Mouse (Mus musculus) intestine, postnatal 0 days (tissue): ENCODE results near the gene Itpkb. TPM values are rescaled to one million over a fixed set of nuclear protein-coding genes. Genes with fewer than 3 reads are reported as not detected.

Experiments used
- ATAC-seq: fragments of 200-750 bp; cut with Nextera tagmentation; 2 replicates; pipeline ENCODE4 v1.8.0; 2017; ENCODE audit warnings: mild to moderate bottlenecking, moderate TSS enrichment, moderate library complexity
- H3K27ac ChIP-seq: fragments of 300-500 bp; sonication (generic); 2 replicates; pipeline ENCODE4 v1.5.1; 2014; ENCODE audit warnings: mild to moderate bottlenecking, low read depth, low read length, moderate library complexity
- H3K27me3 ChIP-seq: fragments of 300-500 bp; sonication (generic); replicated peaks from 2 replicates; pipeline ENCODE4 v1.6.1; 2014; ENCODE audit warnings: low read length, mixed read lengths; ENCODE audit not compliant: control insufficient read depth, insufficient read depth
- H3K36me3 ChIP-seq: fragments of 300-500 bp; sonication (generic); 2 replicates; pipeline ENCODE4 v1.6.1; 2014; ENCODE audit warnings: mild to moderate bottlenecking, moderate library complexity; ENCODE audit not compliant: control insufficient read depth, insufficient read depth
- H3K4me1 ChIP-seq: fragments of 300-500 bp; sonication (generic); replicated peaks from 2 replicates; pipeline ENCODE4 v1.6.1; 2014; ENCODE audit warnings: antibody characterized with exemption, low read length, mixed read lengths; ENCODE audit not compliant: control insufficient read depth, insufficient read depth
- H3K4me2 ChIP-seq: fragments of 300-500 bp; sonication (generic); replicated peaks from 2 replicates; pipeline ENCODE4 v1.6.1; 2014; ENCODE audit warnings: low read depth, mild to moderate bottlenecking, moderate library complexity
- H3K4me3 ChIP-seq: fragments of 300-500 bp; sonication (generic); 2 replicates; pipeline ENCODE4 v1.5.1; 2014; ENCODE audit warnings: low read depth, low read length
- H3K9ac ChIP-seq: fragments of 300-500 bp; sonication (generic); 2 replicates; pipeline ENCODE4 v1.6.1; 2014; ENCODE audit warnings: mild to moderate bottlenecking, low read depth, low read length
- H3K9me3 ChIP-seq: fragments of 300-500 bp; sonication (generic); 2 replicates; pipeline ENCODE4 v1.6.1; 2016; ENCODE audit warnings: mixed run types; ENCODE audit not compliant: control insufficient read depth
- CTCF ChIP-seq: sonication (generic); IDR thresholded peaks from 2 replicates; pipeline ENCODE4 v1.5.1; 2016; ENCODE audit warnings: low read depth, mild to moderate bottlenecking, control low read depth, antibody characterized with exemption, moderate library complexity
- whole genome bisulfite sequencing: fragments of 180-500 bp; shearing (Covaris S2); extraction: QIAGEN DNeasy Blood & Tissue Kit; methylation state at CpG from one replicate; pipeline ENCODE4 v1.1.7; 2014; 5-methylcytosine and 5-hydroxymethylcytosine counted together
- polyA plus RNA-seq: library from polyadenylated mRNA; unstranded; fragments of >200 nt; fragmentation: Nextera tagmentation; extraction: Ambion mirVana; gene quantifications from 2 replicates; pipeline ENCODE4 v1.2.1, GENCODE M21; 2015

Gene Itpkb
- polyA plus RNA-seq, 1 experiment from 2014 or later, result 2.3 TPM

DNA sequence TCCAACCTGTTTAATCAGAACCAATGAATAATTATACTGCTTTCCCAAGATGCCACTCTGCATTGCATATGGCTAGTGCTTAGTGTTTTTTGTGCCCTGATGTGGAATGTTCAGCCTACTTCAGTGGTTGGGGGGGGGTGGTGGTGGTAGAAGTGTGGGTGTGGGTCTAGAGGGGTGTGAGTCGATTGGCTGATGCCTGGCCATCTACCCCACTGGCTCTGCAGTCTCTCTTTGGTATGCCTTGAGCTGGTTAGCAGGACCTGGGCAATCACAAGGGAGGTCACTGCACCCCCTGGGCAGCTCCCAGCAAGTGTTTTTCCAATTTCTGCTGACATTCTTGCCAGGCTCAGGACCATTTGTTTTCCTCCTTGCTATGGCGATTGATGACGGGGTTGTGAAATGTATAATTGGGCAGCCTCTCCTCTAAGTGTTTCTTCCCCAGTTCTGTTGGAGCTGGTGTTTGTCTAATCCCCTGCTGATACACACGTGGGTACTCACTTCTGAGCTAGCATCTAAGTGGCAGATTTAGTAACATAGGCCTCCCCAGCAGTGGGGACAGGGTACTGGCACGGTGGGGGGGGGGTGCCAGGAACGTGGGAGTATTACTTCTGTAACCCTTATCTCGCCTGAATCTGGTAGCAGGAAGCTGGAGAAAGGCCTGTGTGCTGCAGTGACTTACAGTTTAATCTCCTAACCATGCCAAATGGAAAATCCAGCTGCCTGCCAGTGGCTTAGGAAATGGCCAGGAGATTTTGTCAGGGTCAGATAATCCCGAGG, 13.3 kb downstream of the Itpkb start:
- no peak for TF ChIP-seq CTCF
- H3K27me3 ChIP-seq, result no peaks in the 10 kb centered on the region
- H3K4me1 ChIP-seq, result no peaks in the 10 kb centered on the region
- H3K9me3 ChIP-seq, result no peaks in the 10 kb centered on the region
- H3K4me3 ChIP-seq, result no peak overlapping the region
- H3K4me2 ChIP-seq, result no peak overlapping the region
- ATAC-seq, result no peak
- H3K9ac ChIP-seq, result no peak overlapping the region
- no peaks in the 10 kb centered on the region for H3K36me3 ChIP-seq
- H3K27ac ChIP-seq, result no peak overlapping the region
- 53% methylated on average over 8 of the region's 8 CpGs for WGBS

DNA sequence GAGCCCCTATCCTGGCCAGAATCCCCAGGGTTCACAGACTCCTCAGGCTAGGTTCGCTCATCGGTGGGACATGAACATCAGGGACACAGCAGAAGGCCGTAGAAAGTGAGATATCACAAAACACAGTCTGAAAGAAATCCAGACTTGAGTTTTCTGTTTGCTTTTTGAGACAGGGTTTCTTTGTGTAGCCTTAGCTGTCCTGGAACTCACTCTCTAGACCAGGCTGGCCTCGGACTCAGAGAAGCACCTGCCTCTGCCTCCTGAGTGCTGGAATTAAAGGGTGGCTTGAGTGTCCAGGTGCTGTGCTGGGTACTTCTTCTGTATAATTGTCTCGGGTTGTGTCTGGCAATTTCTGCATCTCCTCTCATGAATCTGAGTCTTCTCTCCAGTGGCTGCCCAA, 14.8 kb downstream of the Itpkb start:
- Histone ChIP-seq H3K4me3 (no peak overlapping the region), H3K9ac (no peak overlapping the region), H3K9me3 (no peaks in the 10 kb centered on the region), H3K36me3 (no peaks in the 10 kb centered on the region), H3K27ac (no peak overlapping the region), H3K4me2 (no peak overlapping the region), H3K4me1 (no peaks in the 10 kb centered on the region), H3K27me3 (no peaks in the 10 kb centered on the region)
- 95% methylated on average over 5 of the region's 5 CpGs for WGBS
- TF ChIP-seq CTCF, result no peak
- no peak for ATAC-seq

DNA sequence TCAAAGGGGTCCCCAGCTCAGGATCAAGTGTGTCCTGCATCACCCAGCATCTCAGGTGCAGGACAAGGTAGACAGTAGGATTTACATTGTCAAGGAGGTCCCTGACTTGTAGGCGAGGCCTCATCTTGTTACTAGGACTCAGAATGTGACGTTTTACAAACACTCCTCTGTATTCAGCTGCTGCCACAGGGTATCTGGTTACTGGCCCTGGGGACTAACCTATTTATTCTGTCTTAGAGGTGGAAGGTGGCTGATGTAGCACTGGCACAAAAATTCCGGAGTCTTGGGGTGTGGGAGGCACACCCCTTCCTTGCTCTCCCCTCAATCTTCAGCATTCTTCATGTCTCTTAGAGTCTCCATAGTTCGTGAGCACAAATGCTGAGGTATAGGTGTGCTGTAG, 16.8 kb downstream of the Itpkb start:
- Histone ChIP-seq H3K27ac (no peak overlapping the region), H3K9me3 (no peaks in the 10 kb centered on the region), H3K9ac (no peak overlapping the region), H3K4me3 (no peak overlapping the region), H3K4me2 (no peak overlapping the region), H3K27me3 (no peaks in the 10 kb centered on the region), H3K36me3 (no peaks in the 10 kb centered on the region), H3K4me1 (no peaks in the 10 kb centered on the region)
- ATAC-seq, result no peak
- no peak for TF ChIP-seq CTCF
- WGBS, result 80% methylated on average over 4 of the region's 4 CpGs

DNA sequence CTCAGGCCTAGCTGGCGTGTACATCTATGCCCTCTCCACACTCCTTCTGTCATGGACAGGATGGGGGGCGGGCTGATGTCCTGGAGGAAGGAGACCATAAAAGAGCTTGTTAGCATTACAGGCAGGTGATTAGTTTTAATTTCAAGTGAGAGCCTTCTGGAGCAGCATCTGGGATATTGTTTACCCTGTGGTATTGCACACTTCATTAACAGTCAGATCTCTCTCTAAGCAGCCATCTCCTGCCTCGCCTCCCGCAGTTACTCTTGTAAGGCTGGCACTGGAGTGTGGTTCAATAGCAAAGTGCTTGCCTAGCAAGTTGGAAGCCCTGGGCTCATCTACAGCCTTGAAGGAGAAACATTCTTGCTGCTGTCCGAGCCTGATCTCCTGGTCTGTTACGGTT, 17.6 kb downstream of the Itpkb start:
- no peaks in the 10 kb centered on the region for H3K36me3 ChIP-seq
- no peak overlapping the region for H3K27ac ChIP-seq
- no peak for ATAC-seq
- H3K4me3 ChIP-seq, result no peak overlapping the region
- H3K9me3 ChIP-seq, result no peaks in the 10 kb centered on the region
- no peak for TF ChIP-seq CTCF
- no peaks in the 10 kb centered on the region for H3K27me3 ChIP-seq
- no peak overlapping the region for H3K9ac ChIP-seq
- H3K4me1 ChIP-seq, result no peaks in the 10 kb centered on the region
- 85% methylated on average over 6 of the region's 6 CpGs for WGBS
- H3K4me2 ChIP-seq, result no peak overlapping the region

DNA sequence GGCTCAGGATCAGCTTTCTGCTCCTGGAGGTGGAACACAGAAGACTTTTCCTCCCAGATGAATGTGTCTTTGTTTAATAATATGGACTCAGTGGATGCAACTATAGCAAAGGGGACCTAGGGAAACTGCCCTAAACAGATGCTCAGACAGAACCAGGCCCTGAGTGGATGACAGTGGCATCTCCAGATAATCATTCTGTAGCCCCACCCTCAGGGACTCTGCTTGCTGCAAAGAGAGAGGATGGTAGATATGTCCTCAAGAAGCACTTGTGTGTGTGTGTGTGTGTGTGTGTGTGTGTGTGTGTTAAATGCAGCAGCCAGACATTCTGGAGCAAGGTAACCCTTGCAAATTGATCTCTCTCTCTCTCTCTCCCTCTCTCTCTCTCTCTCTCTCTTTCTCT, 18.8 kb downstream of the Itpkb start:
- Histone ChIP-seq H3K27ac (no peak overlapping the region), H3K4me1 (no peaks in the 10 kb centered on the region)

DNA sequence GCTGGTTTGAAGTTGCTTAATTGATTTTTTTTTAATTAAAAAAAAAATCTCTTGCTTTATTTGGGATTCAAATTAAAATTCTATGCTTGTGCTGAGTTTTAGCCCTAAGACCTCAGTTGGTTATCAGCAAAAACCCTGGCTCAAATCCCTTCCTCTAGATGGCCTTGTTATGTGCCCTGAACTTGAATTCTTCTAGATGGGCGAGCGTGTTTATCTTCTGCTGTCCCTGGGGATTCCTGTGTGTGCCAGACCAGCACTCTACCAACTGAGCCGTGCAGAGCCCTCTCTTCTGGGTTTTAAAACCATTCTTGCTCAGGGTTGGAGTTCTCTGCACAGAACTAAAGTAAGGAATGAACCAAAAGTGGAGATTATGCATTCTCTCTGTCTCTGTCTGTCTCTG, 22.0 kb downstream of the Itpkb start:
- no peaks in the 10 kb centered on the region for H3K4me1 ChIP-seq
- WGBS, result 49% methylated on average over 3 of the region's 3 CpGs
- no peak overlapping the region for H3K4me3 ChIP-seq
- TF ChIP-seq CTCF, result no peak
- H3K27me3 ChIP-seq, result no peaks in the 10 kb centered on the region
- H3K9ac ChIP-seq, result no peak overlapping the region
- no peaks in the 10 kb centered on the region for H3K9me3 ChIP-seq
- no peak overlapping the region for H3K4me2 ChIP-seq
- no peak overlapping the region for H3K27ac ChIP-seq
- no peak for ATAC-seq
- no peaks in the 10 kb centered on the region for H3K36me3 ChIP-seq

More for the DNA sequence above, 18.8 kb downstream of the Itpkb start:
- Histone ChIP-seq H3K36me3 (no peaks in the 10 kb centered on the region), H3K27me3 (no peaks in the 10 kb centered on the region), H3K9ac (no peak overlapping the region), H3K4me3 (no peak overlapping the region), H3K4me2 (no peak overlapping the region), H3K9me3 (no peaks in the 10 kb centered on the region)
- no peak for TF ChIP-seq CTCF
- no peak for ATAC-seq
